Mouse (Mus musculus): ENCODE measurements around the gene Nhej1.

The Nhej1 gene

GRCm38 (mm10) chr1:74939762-74940161 is 185.2 kb downstream of the Nhej1 start:
- DNase-seq (ENCODE audit: extremely low read depth, insufficient read length, low spot score), result no peak

- DNase-seq (ENCODE audit: extremely low read depth, insufficient read length, low spot score), result no peak
These were observed 188.7 kb downstream of the Nhej1 start for GRCm38 (mm10) chr1:74936221-74936830.

GRCm38 (mm10) chr1:74935402-74935801 is 189.6 kb downstream of the Nhej1 start, which contains the start of gene Cfap65:
Gene Cfap65 (minus strand): TSS chr1:74935599.
- DNase-seq (ENCODE audit: extremely low read depth, insufficient read length, low spot score), result no peak

- DNase-seq (ENCODE audit: extremely low read depth, insufficient read length, low spot score), result no peak
These were observed 197.2 kb downstream of the Nhej1 start for GRCm38 (mm10) chr1:74927621-74928296.

GRCm38 (mm10) chr1:74926721-74927120 is 198.3 kb downstream of the Nhej1 start:
- DNase-seq (ENCODE audit: extremely low read depth, insufficient read length, low spot score), result no peak

GRCm38 (mm10) chr1:74924464-74924863 is 200.5 kb downstream of the Nhej1 start:
- no peak for DNase-seq (ENCODE audit: extremely low read depth, insufficient read length, low spot score)
